Mouse (Mus musculus): ENCODE results near the gene Fam117a. TPM values are rescaled to one million over a fixed set of nuclear protein-coding genes. Genes with fewer than 3 reads are reported as not detected.
A peak's percentile ranks its signal among the peaks of the same experiment; 100 is the strongest.

Gene Fam117a
- polyA plus RNA-seq, 1 experiment from 2014 or later, result 5.7 TPM

DNA sequence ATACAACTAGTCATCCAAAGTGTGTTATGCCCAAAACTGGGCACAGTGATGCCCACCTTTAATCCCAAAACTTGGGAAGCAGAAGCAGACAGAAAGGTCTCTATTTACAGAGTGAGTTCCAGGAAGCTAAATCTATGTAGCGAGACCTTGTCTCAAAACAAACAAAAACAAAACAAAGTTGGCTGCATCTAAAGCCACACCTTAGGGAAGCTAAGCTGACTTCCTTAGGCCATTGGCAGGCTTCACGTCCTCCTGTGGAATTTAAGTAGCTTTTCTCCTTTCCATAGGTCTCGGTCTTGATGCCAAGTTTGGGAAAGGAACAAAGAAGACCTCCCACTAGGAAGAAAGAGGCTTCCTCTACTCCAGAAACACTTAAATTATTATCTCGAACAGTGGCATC lies 54.4 kb downstream of the Fam117a start:
- Histone ChIP-seq H3K9ac (ENCODE audit: low read length) (no peak overlapping the region), H3K9me3 (ENCODE audit: control insufficient read depth, low read length) (no peaks in the 10 kb centered on the region), H3K27ac (replicated peaks) (no peak overlapping the region), H3K4me3 (ENCODE audit: low read depth, low read length) (no peak overlapping the region), H3K36me3 (ENCODE audit: control insufficient read depth, insufficient read depth, low read length) (peaks cover 9% of the 10 kb centered on the region; the same call in 1 of the 2 replicates), H3K4me2 (replicated peaks; ENCODE audit: low read depth) (no peak overlapping the region), H3K27me3 (ENCODE audit: control insufficient read depth, insufficient read depth, low read length) (no peaks in the 10 kb centered on the region), H3K4me1 (replicated peaks; ENCODE audit: control insufficient read depth, insufficient read depth) (no peaks in the 10 kb centered on the region)
- DNase-seq (ENCODE audit: low spot score) (no peak), ATAC-seq (ENCODE audit: low FRiP score, low TSS enrichment) (no peak)
- WGBS, result 59% methylated on average over 4 of the region's 4 CpGs
- TF ChIP-seq CTCF (IDR thresholded peaks at IDR 0.05; ENCODE audit: low read depth) (no peak), EP300 (optimal IDR thresholded peaks at IDR 0.05) (no peak)

GRCm38 (mm10) chr11:95391743-95392142 lies 54.9 kb downstream of the Fam117a start:
- no peaks in the 10 kb centered on the region for H3K4me1 ChIP-seq (replicated peaks; ENCODE audit: control insufficient read depth, insufficient read depth)
- H3K27ac ChIP-seq (replicated peaks), result 0 out of 2 replicates have a peak overlapping the region, but pooled peaks have one; percentile 67
- no peak overlapping the region for H3K4me2 ChIP-seq (replicated peaks; ENCODE audit: low read depth)
- no peak overlapping the region for H3K4me3 ChIP-seq (ENCODE audit: low read depth, low read length)
- H3K9me3 ChIP-seq (ENCODE audit: control insufficient read depth, low read length), result no peaks in the 10 kb centered on the region
- DNase-seq (ENCODE audit: low spot score) (no peak), ATAC-seq (ENCODE audit: low FRiP score, low TSS enrichment) (no peak)
- H3K9ac ChIP-seq (ENCODE audit: low read length), result no peak overlapping the region
- H3K27me3 ChIP-seq (ENCODE audit: control insufficient read depth, insufficient read depth, low read length), result no peaks in the 10 kb centered on the region
- 57% methylated on average over 5 of the region's 5 CpGs for WGBS
- no peak for TF ChIP-seq EP300 (optimal IDR thresholded peaks at IDR 0.05)
- no peak for TF ChIP-seq CTCF (IDR thresholded peaks at IDR 0.05; ENCODE audit: low read depth)
- H3K36me3 ChIP-seq (ENCODE audit: control insufficient read depth, insufficient read depth, low read length), result peaks cover 6% of the 10 kb centered on the region; the same call in 1 of the 2 replicates

DNA sequence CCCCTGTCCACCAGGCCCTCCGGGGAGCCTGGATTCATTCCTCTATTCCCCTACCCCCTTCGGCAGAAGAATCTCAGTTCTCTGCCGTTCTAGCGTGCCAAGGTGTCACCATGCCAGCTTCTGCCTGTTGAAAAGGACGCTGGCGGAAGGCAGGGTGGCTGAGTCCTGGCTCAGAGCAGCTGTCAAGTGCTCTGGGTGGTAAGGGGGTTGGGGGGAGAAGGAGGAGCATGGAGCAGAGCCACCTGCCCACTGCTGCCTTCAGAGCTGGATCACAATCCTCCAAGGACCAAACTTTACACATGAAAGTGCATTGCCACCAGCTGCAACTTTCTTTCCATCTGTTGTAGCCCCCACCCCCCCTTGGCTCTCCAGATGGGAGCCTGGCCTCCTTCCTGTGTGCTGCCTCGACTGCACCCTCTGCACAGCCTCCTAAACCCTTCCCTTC lies 55.4 kb downstream of the Fam117a start:
- Histone ChIP-seq H3K27ac (replicated peaks) (peak overlapping the region; percentile 67), H3K9ac (ENCODE audit: low read length) (no peak overlapping the region), H3K36me3 (ENCODE audit: control insufficient read depth, insufficient read depth, low read length) (peaks cover 6% of the 10 kb centered on the region; the same call in 1 of the 2 replicates), H3K4me2 (replicated peaks; ENCODE audit: low read depth) (no peak overlapping the region), H3K9me3 (ENCODE audit: control insufficient read depth, low read length) (no peaks in the 10 kb centered on the region), H3K27me3 (ENCODE audit: control insufficient read depth, insufficient read depth, low read length) (no peaks in the 10 kb centered on the region), H3K4me3 (ENCODE audit: low read depth, low read length) (no peak overlapping the region), H3K4me1 (replicated peaks; ENCODE audit: control insufficient read depth, insufficient read depth) (no peaks in the 10 kb centered on the region)
- DNase-seq (ENCODE audit: low spot score), result no peak
- TF ChIP-seq CTCF (IDR thresholded peaks at IDR 0.05; ENCODE audit: low read depth), result no peak
- TF ChIP-seq EP300 (optimal IDR thresholded peaks at IDR 0.05), result no peak
- WGBS, result 43% methylated on average over 7 of the region's 7 CpGs
- ATAC-seq (ENCODE audit: low FRiP score, low TSS enrichment), result no peak

DNA sequence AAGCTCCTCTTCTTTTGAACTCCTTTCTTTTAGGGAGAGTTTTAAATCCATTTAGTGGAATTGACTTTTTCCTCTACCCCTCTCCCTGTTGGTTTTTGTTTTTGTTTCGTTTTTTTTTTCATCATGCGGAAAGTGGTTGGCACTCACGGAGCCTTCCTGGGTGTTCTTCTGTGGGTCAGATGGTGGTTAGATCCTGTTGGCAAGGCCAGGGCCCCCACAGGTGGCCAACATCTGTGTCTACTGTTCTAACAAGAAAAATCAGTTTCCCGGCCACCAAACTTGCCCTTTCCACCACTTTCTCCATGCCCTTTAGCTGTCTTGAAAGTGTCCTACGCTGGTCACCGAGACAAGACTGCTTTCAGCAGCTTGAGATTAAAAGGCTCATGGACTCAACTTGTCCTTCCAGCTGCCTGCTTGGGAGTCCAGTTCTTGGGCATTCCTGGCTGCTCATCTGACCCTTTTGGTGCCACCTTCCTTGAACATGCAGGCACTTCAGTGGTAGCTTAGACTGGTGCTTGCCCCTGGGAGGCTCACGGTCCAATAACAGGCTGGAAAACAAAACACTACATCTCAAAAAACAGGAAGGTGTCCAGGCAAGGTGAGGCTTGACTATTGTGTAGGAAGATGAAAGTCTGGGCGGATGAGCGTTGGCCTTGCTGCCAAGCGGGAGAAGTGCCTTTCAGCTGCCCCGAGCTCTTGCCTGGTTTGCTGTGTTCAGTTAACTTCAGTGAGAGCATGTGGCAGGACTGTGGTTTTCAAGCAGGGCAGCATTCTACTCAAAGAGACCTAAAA lies 56.1 kb downstream of the Fam117a start:
- Histone ChIP-seq H3K9ac (ENCODE audit: low read length) (no peak overlapping the region), H3K27ac (replicated peaks) (peak overlapping the region; percentile 67), H3K36me3 (ENCODE audit: control insufficient read depth, insufficient read depth, low read length) (peaks cover 4% of the 10 kb centered on the region; the same call in 1 of the 2 replicates), H3K4me1 (replicated peaks; ENCODE audit: control insufficient read depth, insufficient read depth) (no peaks in the 10 kb centered on the region), H3K4me3 (ENCODE audit: low read depth, low read length) (no peak overlapping the region), H3K4me2 (replicated peaks; ENCODE audit: low read depth) (no peak overlapping the region), H3K27me3 (ENCODE audit: control insufficient read depth, insufficient read depth, low read length) (no peaks in the 10 kb centered on the region), H3K9me3 (ENCODE audit: control insufficient read depth, low read length) (no peaks in the 10 kb centered on the region)
- DNase-seq (ENCODE audit: low spot score) (no peak), ATAC-seq (ENCODE audit: low FRiP score, low TSS enrichment) (no peak)
- 65% methylated on average over 11 of the region's 11 CpGs for WGBS
- TF ChIP-seq EP300 (optimal IDR thresholded peaks at IDR 0.05) (no peak), CTCF (IDR thresholded peaks at IDR 0.05; ENCODE audit: low read depth) (no peak)

GRCm38 (mm10) chr11:95393500-95393816 lies 56.6 kb downstream of the Fam117a start:
- no peaks in the 10 kb centered on the region for H3K27me3 ChIP-seq (ENCODE audit: control insufficient read depth, insufficient read depth, low read length)
- H3K4me2 ChIP-seq (replicated peaks; ENCODE audit: low read depth), result no peak overlapping the region
- H3K4me3 ChIP-seq (ENCODE audit: low read depth, low read length), result no peak overlapping the region
- WGBS, result 31% methylated on average over 5 of the region's 5 CpGs
- TF ChIP-seq EP300 (optimal IDR thresholded peaks at IDR 0.05) (no peak), CTCF (IDR thresholded peaks at IDR 0.05; ENCODE audit: low read depth) (no peak)
- ATAC-seq (ENCODE audit: low FRiP score, low TSS enrichment) (no peak), DNase-seq (ENCODE audit: low spot score) (no peak)
- H3K27ac ChIP-seq (replicated peaks), result peak overlapping the region; percentile 67
- H3K36me3 ChIP-seq (ENCODE audit: control insufficient read depth, insufficient read depth, low read length), result peaks cover 4% of the 10 kb centered on the region; the same call in 1 of the 2 replicates
- H3K4me1 ChIP-seq (replicated peaks; ENCODE audit: control insufficient read depth, insufficient read depth), result no peaks in the 10 kb centered on the region
- no peaks in the 10 kb centered on the region for H3K9me3 ChIP-seq (ENCODE audit: control insufficient read depth, low read length)
- no peak overlapping the region for H3K9ac ChIP-seq (ENCODE audit: low read length)

- H3K9me3 ChIP-seq (ENCODE audit: control insufficient read depth, low read length), result no peaks in the 10 kb centered on the region
- no peaks in the 10 kb centered on the region for H3K27me3 ChIP-seq (ENCODE audit: control insufficient read depth, insufficient read depth, low read length)
- no peak overlapping the region for H3K4me3 ChIP-seq (ENCODE audit: low read depth, low read length)
- DNase-seq (ENCODE audit: low spot score), result no peak
- ATAC-seq (ENCODE audit: low FRiP score, low TSS enrichment), result no peak
- no peak for TF ChIP-seq CTCF (IDR thresholded peaks at IDR 0.05; ENCODE audit: low read depth)
- TF ChIP-seq EP300 (optimal IDR thresholded peaks at IDR 0.05), result no peak
- no peak overlapping the region for H3K9ac ChIP-seq (ENCODE audit: low read length)
- WGBS, result 36% methylated on average over 5 of the region's 5 CpGs
- H3K4me2 ChIP-seq (replicated peaks; ENCODE audit: low read depth), result no peak overlapping the region
- H3K4me1 ChIP-seq (replicated peaks; ENCODE audit: control insufficient read depth, insufficient read depth), result no peaks in the 10 kb centered on the region
- H3K36me3 ChIP-seq (ENCODE audit: control insufficient read depth, insufficient read depth, low read length), result peaks cover 4% of the 10 kb centered on the region; the same call in 1 of the 2 replicates
- peak overlapping the region; percentile 35; the same call in 1 of the 2 replicates for H3K27ac ChIP-seq (replicated peaks)
Observed at GRCm38 (mm10) chr11:95394112-95394511, 57.3 kb downstream of the Fam117a start.
